Mouse (Mus musculus) frontal cortex, postnatal 10 days (tissue): ENCODE results near the gene Zfp626.
"Not testable (repeated sequence)": the region's sequence is repeated elsewhere in the genome, so short reads cannot be mapped to it uniquely, and the experiment has no call there.

ENCODE experiments used
- DNase-seq, 2 experiments: peaks; one replicate each; pipeline ENCODE4 v3.0.0; 2022; ENCODE audit warnings: low spot score in 2 of 2, mixed read lengths in 1 of 2

Gene Zfp626

DNA sequence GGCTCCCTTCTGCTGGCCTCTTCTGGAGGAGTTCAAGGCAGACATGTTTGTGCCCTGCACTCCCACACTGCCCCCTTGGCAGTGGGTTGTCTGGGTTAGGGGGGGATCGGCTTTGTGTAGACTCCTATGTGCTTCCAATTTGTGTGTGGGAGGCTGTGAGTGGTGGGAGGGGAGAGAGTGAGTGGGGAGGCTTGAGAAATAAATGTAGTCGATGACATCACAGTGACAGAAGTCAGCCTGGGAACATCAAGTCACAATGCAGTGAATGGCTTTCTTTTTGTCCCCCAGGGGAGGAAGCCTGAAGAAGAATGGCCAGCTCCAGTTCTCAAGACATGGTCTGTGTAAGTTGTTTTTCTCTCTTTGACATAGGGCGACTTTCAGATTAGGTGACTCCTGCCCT lies at the start of gene Zfp626:
TSS of gene Zfp626 (plus strand) at position 301 of the 400 bp plus-strand sequence.
- not testable (repeated sequence) for DNase-seq

DNA sequence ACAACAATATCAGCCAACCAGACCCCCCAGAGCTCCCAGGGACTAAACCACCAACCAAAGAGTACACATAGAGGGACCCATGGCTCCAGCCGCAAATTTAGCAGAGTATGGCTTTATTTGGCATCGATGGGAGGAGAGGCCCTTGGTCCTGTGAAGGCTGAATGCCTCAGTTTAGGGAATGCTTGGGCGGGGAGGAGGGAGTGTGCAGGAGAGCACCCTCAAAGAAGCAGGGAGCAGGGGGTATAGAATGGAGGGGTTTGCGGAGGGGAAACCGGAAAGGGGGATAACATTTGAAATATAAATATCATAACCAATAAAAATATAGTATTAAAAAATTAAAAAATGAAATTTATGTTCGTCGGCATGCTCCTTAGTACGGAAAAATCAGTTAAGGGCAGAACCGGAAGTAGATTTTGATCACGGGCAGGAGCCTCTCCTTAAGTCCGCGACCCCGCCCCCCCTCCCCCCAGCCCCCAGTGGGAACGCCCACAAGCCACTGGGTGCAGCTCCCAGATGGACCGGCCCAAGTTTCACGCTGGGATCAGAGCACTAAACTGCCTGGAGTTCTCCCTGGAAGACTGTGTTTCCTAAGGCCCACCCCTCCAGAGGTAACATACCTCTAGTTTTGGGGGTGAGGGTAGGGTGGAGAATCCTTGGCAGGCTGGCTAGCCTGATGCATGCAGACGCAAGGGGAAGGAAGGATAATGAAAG lies 41.7 kb upstream of the Zfp626 start:
- no peak for DNase-seq

DNA sequence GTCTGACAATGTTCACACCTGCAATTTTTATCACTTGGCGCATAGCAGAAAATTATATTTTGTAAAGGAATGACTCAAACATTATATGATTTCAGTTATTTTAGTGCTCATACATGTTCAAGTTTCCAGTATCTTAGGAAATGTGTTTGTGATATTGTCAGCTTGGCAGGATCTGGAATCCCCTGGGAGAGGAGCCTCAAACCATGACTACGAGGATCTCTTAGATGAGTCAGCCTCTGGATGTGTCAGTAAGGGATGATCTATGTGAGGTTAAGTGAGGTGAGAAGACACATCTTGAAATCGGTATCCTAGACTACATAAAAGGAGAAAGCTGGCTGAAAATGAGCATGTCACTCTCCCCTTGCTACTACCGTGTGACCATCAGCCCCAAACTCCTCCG lies 17.7 kb upstream of the Zfp626 start:
- no peak for DNase-seq

DNA sequence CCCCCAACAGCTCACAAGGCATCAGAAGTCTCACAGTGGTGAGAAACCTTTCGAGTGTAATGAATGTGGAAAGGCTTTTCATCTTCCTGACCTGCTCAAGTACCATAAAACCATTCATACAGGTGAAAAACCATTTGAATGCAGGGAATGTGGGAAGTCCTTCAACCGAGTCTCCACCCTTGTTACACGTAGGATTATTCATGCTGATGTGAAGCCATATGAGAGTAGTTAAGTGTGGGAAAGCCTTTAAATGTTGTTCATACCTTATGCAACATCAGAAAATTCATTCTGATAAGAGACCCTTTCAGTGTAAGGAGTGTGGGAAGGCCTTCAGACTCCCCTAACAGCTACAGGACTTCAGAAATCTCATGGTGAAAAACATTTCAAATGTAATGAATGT lies 13.1 kb upstream of the Zfp626 start:
- DNase-seq = not testable (repeated sequence)

DNA sequence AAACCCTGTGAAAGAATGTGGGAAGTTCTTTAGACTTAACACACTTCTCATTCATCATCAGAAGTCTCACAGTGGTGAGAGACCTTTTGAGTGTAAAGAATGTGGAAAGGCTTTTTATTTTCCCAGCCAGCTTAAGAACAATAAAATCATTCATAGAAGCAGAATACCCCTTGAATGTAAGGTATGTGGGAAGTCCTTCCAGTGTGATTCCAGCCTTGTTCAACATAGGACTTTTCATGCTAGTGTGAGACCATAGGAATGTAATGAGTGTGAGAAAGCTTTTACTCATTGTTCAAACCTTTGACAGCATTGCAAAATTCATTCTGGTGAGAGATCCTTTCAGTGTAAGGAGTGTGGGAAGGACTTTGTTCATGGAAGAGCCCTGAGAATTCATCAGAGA lies 12.4 kb upstream of the Zfp626 start:
- DNase-seq = no peak

DNA sequence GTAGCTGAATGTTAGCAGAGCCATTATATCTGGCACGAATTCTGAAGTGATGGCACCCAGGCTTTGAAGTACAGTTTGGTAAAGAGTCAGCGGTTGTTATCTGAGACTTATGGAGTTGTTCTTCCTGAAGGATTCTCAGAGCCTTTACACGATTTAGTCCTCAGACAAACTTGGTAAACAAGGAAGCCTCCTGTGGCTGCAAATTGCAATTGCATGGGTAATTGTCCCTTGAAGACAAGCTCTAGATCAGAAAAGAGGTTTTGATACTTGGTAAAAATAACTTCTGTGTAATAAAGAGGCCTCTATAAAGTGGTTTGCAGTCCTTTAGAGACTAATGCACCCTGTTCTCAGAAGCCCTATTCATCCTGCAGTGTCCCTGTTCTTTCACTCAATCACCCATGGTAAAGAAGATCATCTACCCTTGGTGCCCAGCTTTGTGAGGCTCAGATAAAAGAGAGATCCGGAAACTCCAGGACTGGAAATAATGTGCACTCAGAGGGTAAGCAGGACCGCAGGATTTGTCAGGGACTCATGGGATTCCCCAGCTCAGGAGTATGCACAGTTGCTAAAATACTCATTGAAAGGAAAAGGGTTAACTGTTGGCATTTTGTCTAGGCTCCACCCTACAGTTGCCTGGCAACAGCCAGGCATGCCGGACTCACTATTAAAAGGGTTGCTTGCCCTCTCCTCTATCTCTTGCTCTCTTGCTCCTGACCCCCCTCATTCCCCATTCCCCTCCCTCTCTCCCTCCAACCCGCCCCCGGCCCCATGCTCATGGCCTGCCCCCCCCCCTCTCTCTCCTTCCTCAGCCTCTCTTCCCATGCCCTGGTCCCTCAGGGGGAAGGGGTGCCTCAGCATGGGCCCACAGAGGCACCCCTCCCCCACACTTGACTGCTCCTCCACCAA lies 8.8 kb upstream of the Zfp626 start:
- no peak for DNase-seq

DNA sequence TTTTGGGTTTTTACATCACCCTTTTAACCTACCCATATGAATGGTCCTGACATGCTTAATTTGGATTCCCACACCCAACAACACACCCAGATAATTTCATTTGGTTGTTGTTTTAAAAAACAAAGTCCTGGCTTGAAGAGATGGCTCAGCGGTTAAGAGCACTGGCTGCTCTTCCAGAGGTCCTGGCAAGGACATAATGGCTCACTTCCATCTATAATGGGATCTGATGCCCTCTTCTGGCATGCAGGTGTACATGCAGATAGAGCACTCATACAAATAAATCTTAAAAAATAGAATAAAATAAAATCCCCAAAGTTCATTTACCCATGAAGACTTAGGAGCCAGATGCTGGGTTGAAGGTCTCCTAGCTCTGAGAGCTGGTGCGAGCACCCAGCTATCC lies 5.9 kb upstream of the Zfp626 start:
- DNase-seq = no peak

DNA sequence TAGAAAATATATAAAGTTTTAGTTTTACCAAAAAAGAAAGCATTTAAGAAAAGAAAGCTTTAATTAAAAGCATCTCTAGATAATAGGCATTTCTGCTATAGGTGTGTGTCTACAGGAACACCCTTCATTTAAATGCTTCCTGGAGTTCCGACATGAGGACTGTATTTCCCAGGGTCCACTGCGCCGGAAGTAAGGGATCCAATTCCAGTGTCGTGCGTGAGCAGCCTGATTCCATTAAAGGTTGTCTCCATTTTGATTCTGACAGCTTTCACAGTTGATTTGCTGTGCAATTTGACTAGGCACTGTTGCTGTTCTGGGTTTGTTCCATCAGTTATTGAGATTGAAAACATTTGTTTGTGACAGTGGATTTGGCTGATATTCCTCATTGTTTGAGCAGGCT lies 4.0 kb upstream of the Zfp626 start:
- DNase-seq = no peak

DNA sequence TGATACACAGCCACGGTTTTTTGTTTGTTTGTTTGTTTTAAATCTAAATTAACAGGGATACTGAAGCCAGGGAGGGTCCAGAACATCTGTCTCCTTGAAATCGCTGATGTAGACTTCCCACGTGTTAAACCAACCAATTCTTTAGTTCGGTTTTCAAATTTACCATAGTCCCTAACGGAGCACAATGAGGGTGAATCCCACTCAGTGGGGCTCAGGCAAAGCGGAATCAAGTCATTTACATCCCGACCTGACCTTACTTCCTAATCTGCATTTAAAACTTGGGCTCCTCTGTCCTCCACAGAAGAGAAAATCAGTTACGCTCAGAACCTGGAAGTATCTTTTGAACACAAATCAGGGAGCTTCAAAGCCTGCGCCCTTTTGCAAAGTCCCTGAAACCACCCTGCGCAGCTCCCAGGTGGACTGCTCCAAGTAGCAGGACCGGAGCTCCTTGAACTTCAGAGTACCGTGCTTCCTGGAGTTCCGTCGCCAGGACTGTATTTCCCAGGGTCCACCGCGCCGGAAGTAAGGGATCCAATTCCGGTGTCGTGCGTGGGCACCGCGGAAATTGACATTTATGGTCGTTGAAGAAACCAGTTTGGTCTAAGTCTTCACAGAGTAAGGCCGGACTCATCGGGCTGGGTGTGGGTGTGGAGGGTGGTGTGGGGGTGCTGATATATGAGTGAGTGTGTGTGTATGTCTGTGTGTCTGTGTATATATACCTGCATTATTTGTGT lies 2.5 kb upstream of the Zfp626 start:
- DNase-seq = peak; percentile 42 to 76

DNA sequence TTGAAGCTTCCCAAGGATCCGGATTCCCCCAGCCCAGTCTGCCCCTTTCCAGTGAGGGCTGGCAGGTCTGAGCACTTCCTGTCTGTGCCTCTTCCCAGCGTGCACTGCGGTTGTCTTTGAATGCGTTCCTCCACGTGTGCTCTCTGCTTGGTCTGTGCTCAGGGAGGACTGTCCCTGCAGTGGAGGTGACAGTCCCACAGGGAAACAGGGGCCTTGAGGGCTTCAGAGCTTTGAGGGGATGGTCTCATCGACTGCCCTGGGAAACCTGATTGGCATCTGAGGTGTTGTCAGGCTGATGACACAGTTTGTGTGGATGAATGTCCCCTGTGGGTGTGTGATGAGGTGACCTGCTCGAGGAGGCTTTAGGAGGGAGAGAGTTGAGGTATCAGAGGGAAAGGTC lies 309 bp downstream of the Zfp626 start:
- DNase-seq = not testable (repeated sequence)

DNA sequence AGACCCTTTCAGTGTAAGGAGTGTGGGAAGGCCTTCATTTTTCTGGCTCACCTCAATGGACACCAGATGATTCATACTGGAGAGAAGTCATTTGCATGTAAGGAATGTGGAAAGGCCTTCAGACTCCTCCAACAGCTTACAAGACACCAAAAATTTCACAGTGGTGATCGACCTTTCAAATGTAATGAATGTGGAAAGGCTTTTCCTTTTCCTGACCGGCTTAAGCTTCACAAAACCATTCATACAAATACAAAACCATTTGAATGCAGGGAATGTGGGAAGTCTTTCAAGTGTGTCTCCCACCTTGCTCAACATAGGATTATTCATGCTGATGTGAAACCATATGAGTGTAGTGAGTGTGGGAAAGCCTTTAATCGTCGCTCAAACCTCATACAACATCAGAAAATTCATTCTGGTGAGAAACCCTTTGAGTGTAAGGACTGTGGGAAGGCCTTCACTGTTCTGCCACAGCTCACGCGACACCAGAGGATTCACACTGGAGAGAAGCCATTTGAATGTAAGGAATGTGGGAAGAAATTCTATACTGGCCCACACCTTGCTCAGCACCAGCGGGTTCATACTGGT lies 11.6 kb downstream of the Zfp626 start:
- DNase-seq = no peak

DNA sequence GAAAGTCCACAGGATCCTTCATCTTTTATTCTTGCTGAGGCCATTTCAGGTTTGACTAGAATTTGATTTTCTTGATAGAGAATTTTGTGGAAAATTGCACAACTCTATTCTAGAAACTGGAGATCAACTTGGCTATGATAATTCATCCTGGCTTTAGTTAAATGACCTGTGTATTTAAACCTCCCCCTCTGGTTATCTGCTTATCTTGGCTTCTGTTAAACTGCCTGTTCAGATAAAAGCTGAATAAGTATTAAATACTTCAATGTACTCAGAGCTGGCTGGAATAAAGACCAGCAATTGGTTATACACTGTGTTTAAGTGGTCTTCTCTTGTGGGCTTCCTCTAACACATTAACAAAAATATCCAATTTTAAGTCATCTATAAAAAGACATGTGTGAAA lies 15.6 kb downstream of the Zfp626 start:
- DNase-seq = no peak

DNA sequence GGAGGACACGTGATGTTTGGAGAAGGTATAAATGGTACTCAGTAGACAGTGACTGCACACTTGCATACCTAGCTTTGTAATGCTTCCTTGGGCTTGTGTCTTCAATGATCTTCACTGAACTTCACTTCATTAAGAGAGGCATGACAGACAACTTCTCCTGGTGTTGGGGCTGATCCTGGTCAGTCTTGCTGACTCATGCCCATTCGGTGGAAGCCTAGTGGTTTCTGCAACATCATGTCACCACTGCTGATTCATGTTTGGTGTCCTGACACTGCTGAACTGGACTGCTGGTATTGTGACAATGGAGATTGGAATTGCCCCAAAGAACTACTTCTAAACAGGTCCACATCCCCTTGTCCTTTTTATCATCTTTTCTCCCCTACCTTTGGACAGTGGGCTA lies 27.1 kb downstream of the Zfp626 start:
- DNase-seq = no peak

DNA sequence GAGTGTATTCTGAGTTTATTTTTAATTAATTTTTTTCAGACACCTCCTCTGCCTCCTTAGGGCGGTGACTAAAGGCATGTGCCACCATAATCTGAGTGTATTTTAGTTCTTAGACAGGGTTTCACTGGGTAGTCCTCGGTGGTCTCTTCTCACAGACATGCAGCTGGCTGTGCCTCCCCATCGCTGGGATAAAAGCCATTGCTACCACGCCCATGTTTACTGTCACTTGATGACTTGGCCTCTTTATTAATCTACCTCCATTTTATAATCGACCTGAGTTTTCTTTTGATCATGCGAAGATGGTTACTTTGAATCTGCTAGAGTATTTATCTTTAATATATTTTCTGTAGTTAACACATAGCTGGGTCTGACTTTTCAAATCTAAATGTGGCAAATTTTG lies 30.9 kb downstream of the Zfp626 start:
- no peak for DNase-seq

DNA sequence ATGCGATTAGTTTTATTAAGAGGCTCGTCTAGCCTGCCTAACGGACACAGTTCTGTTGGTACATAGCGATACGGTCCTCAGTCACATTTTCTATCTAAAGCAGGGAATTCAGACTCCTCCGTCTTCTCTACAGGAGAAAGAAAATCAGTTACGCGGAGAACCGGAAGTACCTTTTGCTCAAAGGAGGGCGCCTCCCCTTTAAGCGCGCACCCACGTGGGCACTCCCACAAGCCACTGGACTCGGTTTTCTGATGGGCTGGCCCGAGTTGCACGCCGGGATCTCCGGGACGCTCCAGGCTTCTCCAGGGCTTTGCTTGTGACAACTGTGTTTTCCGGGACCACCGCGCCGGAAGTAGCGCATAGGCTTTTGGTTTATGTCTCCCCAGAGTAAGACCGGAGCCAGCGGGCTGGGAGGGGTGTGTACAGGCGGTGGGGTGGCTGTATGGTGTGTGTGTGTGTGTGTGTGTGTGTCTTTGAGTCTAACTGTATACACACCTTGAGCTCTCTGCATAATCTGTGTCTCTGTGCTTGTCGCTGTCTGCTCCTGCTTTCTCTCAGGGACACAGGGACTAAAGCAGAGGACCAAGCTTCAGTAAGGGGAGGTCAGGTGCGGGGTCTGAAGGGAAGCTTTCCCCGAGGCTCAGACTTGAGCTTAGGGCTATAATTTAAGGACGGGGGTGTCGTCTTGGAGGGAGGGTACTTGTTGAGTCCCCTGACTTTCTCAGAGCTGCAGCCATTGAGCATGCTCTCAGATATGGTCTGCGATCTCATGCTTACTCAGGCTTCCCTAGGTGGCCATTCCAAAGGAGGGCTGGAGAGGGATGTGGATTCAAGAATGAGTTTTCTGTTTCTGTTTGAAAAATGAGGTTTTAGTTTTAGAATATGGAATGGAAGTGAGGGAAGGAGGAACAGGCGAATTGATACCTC lies 31.6 kb downstream of the Zfp626 start, which contains the start of gene Zfp59:
TSS of gene Zfp59 (plus strand) at position 285 of the 927 bp plus-strand sequence.
- peak; percentile 89 for DNase-seq

DNA sequence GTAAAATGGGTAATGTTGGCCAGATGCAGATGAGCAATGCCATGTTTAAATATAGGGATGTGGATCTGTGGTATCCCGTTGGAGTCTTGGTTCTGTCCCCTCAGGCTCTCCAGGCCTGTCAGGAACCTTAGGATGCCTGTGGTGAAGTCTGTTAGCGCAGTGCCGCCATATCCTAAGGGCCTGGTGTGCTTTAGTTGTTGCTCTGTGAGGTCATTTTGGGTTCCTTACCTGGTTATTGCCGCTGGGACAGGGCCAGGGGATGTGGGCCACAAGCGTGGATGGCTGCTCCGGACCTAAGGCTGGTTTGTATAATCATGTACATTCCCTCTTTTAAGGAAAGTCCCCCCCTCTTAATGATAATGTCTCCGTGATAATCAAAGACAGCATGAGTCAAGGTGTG lies 32.6 kb downstream of the Zfp626 start:
- DNase-seq = no peak

DNA sequence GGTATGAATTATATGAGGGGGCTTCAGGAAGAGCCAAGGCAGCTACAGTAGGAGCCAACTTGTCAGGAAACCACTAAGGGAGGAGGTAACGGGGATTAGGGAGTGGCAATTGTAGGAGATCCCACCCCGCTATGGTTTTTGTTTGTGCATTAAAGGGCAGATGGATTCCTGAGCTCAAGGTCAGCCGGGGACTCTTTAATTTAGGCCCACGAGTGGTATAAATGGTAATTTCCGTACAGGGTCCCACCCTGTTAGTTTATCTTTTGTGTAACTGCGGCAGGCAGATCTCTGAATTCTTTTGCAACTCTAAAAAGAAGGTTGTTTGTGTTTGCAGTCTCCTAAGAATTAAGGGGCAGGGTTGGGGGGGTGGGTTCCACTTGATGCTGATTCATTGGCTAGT lies 33.1 kb downstream of the Zfp626 start:
- DNase-seq = no peak

DNA sequence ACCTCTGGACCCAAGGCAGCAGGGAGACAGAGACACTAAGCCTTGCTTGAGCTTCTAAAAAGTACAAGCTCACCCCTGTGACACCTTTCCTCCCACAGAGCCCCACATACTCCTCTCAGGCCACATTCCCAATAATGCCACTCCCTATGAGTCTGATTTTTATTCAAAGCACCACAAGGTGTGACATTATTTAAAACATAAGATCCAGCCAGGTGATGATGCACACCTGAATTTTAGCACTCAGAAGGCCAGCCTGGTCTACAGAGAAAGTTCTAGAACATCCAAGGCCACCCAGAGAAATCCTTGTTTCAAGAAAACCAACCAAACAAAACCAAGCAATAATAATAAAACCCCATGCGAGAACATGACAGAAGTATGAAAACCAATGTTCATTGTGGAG lies 50.2 kb downstream of the Zfp626 start, which contains the start of gene Zfp607a:
TSS of gene Zfp607a (plus strand) at position 301 of the 400 bp plus-strand sequence.
- no peak for DNase-seq

DNA sequence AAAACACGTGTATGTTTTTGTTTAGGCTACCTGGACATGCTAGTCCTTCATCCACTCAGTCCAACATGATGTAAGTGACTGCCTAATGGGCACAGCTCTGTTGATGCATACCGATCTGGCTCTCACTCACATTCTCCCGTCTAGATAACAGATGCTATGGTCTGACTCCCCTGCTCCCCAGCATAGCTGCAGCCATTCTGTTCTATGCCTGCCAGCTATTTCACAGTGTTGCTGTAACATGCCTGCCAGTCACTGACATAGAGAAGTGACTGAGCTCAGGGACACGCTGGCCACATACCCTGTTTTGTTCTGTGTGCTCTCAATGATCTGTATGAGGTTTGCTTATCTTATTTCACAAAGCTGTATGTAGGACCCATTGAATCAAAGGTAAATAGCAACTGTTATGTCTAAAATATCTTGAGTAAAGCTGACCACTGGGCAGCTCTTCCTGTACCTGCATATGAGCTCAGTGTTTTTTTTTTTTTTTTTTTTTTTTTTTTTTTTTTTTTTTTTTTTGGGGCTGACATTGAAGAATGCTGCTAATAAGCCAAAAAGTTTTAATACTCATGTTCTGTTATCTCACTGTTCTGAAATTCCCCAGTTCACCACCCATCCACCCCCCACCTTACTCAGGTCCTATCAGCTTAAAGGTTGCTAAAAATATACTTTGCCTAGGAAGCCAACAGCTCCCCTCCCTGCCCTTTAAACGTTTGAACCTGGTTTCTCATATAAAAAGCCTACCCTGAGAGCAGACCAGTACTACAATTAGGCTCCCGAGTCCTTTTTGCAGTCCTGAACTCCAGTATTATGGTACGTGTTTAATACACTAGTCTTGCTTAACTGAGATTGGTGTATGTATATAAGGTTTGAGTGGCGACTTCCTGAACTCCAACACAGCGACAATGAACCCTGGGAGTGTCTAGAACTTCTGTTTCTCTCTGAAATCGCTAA lies 52.6 kb downstream of the Zfp626 start:
- DNase-seq = no peak
